Mouse (Mus musculus) cerebellum, postnatal 25 days (tissue): Measurements from ENCODE around the gene Ctdnep1.

Experiments
- DNase-seq, 2 experiments: peaks; one replicate each; pipeline ENCODE4 v3.0.0; 2021; ENCODE audit warnings: mixed read lengths in 2 of 2

Ctdnep1 gene

GRCm38 (mm10) chr11:70029829-70030550, 49.0 kb downstream of the Ctdnep1 start:
- DNase-seq = no peak

DNA sequence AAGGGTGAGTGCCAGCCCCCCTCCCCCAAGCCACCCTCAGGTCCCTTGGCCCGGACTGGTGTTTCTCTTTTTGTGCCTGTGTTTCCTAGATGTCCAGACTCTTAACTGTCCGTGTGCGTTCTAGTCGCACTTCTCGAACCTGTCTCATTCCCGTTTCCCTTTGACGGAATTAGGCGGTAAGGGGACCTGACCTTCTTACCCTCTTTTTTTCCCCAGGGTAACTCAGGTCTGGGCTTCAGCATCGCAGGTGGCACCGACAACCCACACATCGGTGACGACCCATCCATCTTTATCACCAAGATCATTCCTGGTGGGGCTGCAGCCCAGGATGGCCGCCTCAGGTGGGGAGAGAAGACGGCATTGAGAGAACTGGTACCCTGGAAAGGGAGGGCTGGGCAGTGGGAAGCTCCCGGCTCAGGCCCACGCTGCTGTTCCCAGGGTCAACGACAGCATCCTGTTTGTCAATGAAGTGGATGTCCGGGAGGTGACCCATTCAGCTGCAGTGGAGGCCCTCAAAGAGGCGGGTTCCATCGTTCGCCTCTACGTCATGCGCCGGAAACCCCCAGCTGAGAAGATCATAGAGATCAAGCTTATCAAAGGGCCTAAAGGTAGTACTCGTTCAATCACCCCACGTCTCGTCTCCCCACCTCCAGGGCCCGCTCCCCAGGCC, 49.8 kb downstream of the Ctdnep1 start:
- no peak for DNase-seq

DNA sequence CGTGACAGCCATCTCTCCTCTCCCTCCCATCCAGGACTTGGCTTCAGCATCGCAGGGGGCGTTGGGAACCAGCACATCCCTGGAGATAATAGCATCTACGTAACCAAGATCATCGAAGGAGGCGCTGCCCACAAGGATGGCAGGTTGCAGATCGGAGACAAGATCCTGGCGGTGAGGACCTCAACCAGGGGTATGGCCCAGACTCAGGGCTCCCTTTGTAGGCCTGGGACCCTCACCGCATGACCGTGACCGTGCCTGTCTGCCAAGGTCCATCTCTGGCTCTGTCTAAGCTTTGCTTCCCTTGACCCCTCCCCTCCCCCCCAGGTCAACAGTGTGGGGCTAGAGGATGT, 50.3 kb downstream of the Ctdnep1 start:
- no peak for DNase-seq

DNA sequence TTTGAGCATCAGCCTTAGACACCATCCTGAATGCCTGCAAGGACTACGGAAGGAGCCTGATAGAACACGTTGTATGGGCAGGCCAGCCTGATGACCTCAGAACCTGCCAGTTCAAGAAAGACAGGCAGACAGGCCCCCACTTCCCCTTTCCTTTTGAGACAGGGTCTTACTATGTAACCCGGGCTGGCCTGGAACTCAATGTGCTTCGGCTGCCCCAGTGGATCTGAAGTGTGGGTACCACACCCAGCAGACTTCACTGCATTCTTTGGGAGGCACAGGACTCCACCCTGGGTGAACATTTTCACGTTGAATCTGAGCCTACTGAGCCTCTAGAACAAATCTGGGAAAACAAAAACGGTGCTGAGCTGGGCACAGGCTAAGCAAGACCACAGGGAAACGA, 57.2 kb downstream of the Ctdnep1 start:
- DNase-seq = no peak

DNA sequence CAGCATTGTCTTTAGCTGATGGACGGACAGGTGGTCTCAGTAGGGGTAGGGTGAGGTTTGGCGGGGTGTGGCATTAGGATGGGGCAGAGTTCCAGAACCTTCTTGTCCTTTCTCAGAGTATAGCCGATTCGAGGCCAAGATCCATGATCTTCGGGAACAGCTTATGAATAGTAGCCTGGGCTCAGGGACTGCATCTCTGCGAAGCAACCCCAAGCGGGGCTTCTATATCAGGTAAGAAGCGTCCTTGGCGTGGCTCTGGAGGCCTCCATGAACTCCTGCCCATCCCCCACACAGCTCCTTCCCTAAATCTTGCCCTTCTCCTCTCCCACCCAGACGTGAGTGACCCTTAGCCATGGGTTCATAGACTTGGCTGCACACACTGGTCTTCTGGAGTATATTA, 58.7 kb downstream of the Ctdnep1 start:
- DNase-seq = no peak

DNA sequence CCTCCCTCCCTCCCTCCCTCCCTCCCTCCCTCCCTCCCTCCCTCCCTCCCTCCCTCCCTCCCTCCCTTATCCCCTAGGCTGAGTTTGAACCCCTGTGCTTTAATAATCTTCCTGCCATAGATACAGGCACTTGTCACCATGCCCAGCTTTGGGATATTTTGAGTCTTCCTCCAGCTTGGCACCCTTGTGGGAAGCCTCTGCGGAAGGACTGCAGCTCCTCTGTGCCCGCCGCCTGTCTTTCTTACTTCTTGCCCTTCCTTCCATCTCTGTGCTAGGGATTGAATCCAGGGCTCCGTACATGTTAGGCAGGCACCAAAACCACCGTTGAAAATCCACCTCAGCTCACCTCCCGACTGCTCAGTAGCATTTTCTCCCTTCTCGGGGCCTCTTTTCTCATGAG, 59.2 kb downstream of the Ctdnep1 start:
- DNase-seq = peak in 1 of 2 experiments; percentile 57
